Mouse (Mus musculus): Measurements from ENCODE around the gene Pa2g4.

DNA sequence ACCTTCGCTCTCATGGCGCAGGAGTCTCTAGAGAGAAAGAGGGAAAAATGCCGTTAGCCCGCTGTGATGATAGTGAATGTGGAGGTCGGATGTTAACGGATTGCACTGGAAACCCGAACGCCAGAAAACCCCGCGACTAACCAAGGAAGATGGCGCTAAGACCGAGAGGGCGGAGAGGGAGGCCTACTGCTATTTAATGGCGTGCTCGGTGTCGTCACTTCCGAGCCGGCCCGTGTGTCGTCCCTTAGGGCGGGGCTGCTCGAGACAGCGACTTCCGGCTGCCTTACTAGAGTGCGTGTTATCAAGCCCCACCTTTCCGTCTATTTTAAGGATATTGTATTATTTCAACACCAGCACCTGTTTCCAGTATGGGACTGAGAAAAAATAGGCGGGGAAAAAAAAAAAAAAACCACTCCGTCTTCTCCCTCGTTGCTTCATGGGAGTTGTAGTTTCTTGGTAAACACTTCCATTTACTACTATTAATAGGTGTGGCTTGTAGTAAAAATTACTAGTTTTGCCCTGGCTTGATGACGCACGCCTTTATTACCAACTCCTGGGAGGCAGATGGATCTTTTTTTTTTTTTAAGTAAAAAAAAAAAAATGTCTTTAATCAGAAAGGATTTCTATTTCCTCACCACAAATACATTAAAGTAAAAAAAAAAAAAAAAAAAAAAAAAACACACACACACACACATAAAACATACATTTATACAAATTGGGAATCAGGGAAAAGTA lies 16.7 kb downstream of the Pa2g4 start, which contains the start of gene Rpl41:
- TF ChIP-seq POLR2A (IDR thresholded peaks at IDR 0.05; ENCODE audit: insufficient read depth, low read length), result peak; percentile 99
- no peak for TF ChIP-seq EP300 (IDR thresholded peaks at IDR 0.05; ENCODE audit: insufficient read depth, low read depth, low read length)
- no peak for TF ChIP-seq CTCF (IDR thresholded peaks at IDR 0.05; ENCODE audit: low read depth, low read length)
